Mouse (Mus musculus): ENCODE data around the gene Olfr329-ps. TPM values are rescaled to one million over a fixed set of nuclear protein-coding genes. Genes with fewer than 3 reads are reported as not detected.
"Not testable (repeated sequence)": the region's sequence is repeated elsewhere in the genome, so short reads cannot be mapped to it uniquely, and the experiment has no call there.

Olfr329-ps gene
- not detected in 2 replicates for polyA plus RNA-seq (2015; fragmentation: Nextera tagmentation; extraction: Ambion mirVana)

DNA sequence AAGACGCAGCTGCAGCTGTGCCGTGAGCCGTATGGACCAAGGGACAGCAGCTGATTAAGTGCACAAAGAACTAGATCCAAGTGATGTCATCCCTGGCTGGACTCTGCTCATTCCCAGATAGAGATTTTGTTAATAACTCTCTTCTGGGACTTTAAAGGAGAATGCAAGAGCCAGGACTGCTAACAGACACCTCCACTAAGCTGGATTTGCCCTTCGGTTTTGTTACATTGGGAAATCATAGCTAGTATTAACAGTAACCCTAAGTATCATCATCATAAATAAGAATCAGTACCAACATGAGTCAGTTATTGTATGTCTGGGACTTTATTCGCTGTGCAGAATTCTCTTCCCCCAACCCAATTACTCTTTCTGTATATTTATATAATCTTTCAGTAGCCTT, at the start of gene Olfr329-ps:
Olfr329-ps (minus strand) TSS at position 101 of the 400 bp plus-strand sequence.
- no peaks in the 10 kb centered on the region for H3K9me3 ChIP-seq
- H3K27me3 ChIP-seq = no peaks in the 10 kb centered on the region
- H3K4me2 ChIP-seq = no peak within 1 kb of the TSS
- WGBS = 64% methylated on average over 5 of the region's 5 CpGs
- H3K27ac ChIP-seq = no peak within 1 kb of the TSS
- no peaks in the 10 kb centered on the region for H3K4me1 ChIP-seq
- no peak for ATAC-seq (ENCODE audit: borderline replicate concordance, extremely low read depth, low FRiP score, low TSS enrichment)
- H3K9ac ChIP-seq = no peak within 1 kb of the TSS
- H3K4me3 ChIP-seq = no peak within 1 kb of the TSS
- H3K36me3 ChIP-seq = no peaks in the 10 kb centered on the region

- no peak within 1 kb of the TSS for H3K4me3 ChIP-seq
- H3K9me3 ChIP-seq = no peaks in the 10 kb centered on the region
- no peaks in the 10 kb centered on the region for H3K27me3 ChIP-seq
These were observed 48.6 kb upstream of the Olfr329-ps start, which contains the start of gene Olfr324 for GRCm38 (mm10) chr11:58594814-58595213. Olfr324 (plus strand) TSS chr11:58595114.

DNA sequence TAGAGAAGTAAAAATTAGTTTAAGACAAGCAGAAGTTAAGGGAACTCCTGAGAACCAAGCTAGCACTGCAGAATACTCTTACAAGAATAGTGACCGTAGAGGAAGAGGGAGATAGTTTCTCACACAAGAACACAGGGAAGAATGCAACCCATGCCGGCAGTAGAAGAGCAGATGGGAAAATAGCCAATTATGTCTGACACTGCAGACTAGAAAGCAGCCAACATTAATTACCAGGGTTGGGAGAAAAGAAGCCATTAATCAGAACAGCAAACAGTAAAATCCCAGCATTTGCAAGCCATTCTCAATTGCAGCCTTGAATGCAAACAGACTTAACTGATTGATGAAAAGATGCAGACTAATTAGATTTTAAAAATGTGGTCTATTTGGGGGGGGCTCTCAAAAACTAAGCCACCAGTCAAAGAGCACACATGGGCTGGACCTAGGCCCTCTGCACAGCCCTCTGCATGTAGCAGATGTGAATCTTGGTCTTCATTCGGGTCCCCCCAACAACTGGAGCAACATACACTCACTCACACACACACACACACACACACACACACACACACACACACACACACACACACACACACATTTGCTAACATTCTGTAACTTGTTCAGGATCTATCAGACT, 42.5 kb upstream of the Olfr329-ps start:
- Histone ChIP-seq H3K27me3 (no peaks in the 10 kb centered on the region), H3K9me3 (no peaks in the 10 kb centered on the region), H3K4me1 (no peaks in the 10 kb centered on the region), H3K9ac (no peak overlapping the region), H3K4me2 (no peak overlapping the region), H3K4me3 (no peak overlapping the region), H3K27ac (no peak overlapping the region), H3K36me3 (no peaks in the 10 kb centered on the region)
- ATAC-seq (ENCODE audit: borderline replicate concordance, extremely low read depth, low FRiP score, low TSS enrichment) = no peak
- WGBS = 60% methylated on average over 3 of the region's 3 CpGs

More at GRCm38 (mm10) chr11:58594814-58595213, 48.6 kb upstream of the Olfr329-ps start, which contains the start of gene Olfr324:
- Histone ChIP-seq H3K36me3 (no peaks in the 10 kb centered on the region), H3K4me1 (no peaks in the 10 kb centered on the region), H3K9ac (no peak within 1 kb of the TSS), H3K27ac (no peak within 1 kb of the TSS), H3K4me2 (no peak within 1 kb of the TSS)
- no peak for ATAC-seq (ENCODE audit: borderline replicate concordance, extremely low read depth, low FRiP score, low TSS enrichment)
- 76% methylated on average over 6 of the region's 6 CpGs for WGBS

DNA sequence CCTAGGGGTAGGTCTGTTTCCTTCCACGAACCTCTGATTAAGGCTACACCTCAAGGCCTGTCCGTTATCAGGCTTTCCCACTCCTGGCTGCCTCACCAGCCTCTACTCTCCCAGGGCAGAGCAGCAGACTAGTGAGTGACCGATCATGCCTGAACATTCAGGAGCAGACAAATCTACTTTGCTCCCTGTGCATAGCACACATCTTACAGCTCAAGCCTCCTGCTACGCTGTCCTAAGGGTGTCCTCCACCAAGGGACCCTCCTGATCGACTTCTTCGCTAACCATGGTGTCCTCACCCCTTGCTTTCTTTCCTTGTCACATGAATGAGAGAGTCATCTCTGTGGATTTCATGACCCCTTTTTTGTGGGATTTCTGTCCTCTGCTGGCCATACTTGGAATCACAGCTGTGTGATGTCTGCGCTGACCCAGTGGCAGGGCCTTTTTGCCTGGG, 41.7 kb upstream of the Olfr329-ps start:
- 67% methylated on average over 7 of the region's 7 CpGs for WGBS
- Histone ChIP-seq H3K4me3 (no peak overlapping the region), H3K27ac (no peak overlapping the region), H3K9ac (no peak overlapping the region), H3K36me3 (no peaks in the 10 kb centered on the region), H3K9me3 (no peaks in the 10 kb centered on the region), H3K4me1 (no peaks in the 10 kb centered on the region), H3K27me3 (no peaks in the 10 kb centered on the region), H3K4me2 (no peak overlapping the region)
- ATAC-seq (ENCODE audit: borderline replicate concordance, extremely low read depth, low FRiP score, low TSS enrichment) = no peak

DNA sequence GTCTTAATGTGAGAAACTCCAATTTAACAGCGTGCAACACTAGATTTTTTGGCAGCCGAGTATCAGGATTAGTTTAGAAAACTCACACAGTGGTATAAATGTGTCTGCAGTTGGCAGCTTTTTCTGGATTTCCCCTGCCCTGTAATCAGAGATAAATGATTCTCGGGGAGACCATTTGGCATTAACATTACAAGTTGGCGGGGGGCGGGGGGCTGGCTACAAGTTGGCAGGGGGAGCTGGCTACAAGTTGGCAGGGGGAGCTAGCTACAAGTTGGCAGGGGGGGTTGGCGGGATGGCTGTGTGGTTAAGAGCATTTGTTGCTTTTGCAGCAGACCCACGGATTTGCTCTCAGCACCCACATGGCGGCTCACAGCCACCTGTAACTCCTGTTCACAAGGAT, 32.4 kb upstream of the Olfr329-ps start:
- 60% methylated on average over 8 of the region's 8 CpGs for whole genome bisulfite sequencing
- no peak overlapping the region for H3K9ac ChIP-seq
- no peak overlapping the region for H3K27ac ChIP-seq
- H3K27me3 ChIP-seq = no peaks in the 10 kb centered on the region
- no peak for ATAC-seq (ENCODE audit: borderline replicate concordance, extremely low read depth, low FRiP score, low TSS enrichment)
- no peaks in the 10 kb centered on the region for H3K9me3 ChIP-seq
- no peaks in the 10 kb centered on the region for H3K4me1 ChIP-seq
- H3K4me2 ChIP-seq = no peak overlapping the region
- H3K4me3 ChIP-seq = no peak overlapping the region
- no peaks in the 10 kb centered on the region for H3K36me3 ChIP-seq

GRCm38 (mm10) chr11:58577430-58577829, 31.2 kb upstream of the Olfr329-ps start, which contains the start of gene Olfr325:
Olfr325 (plus strand) TSS chr11:58577730.
- 68% methylated on average over 1 of the region's 1 CpGs for WGBS
- Histone ChIP-seq H3K27ac (no peak within 1 kb of the TSS), H3K4me3 (no peak within 1 kb of the TSS), H3K36me3 (no peaks in the 10 kb centered on the region), H3K9me3 (no peaks in the 10 kb centered on the region), H3K4me2 (no peak within 1 kb of the TSS), H3K9ac (no peak within 1 kb of the TSS), H3K4me1 (no peaks in the 10 kb centered on the region), H3K27me3 (no peaks in the 10 kb centered on the region)
- ATAC-seq (ENCODE audit: borderline replicate concordance, extremely low read depth, low FRiP score, low TSS enrichment) = no peak

- ATAC-seq (ENCODE audit: borderline replicate concordance, extremely low read depth, low FRiP score, low TSS enrichment) = no peak
- Histone ChIP-seq H3K36me3 (no peaks in the 10 kb centered on the region), H3K27ac (no peak within 1 kb of the TSS), H3K9me3 (no peaks in the 10 kb centered on the region), H3K9ac (no peak within 1 kb of the TSS), H3K27me3 (no peaks in the 10 kb centered on the region), H3K4me1 (no peaks in the 10 kb centered on the region), H3K4me3 (no peak within 1 kb of the TSS), H3K4me2 (no peak within 1 kb of the TSS)
- 66% methylated on average over 5 of the region's 5 CpGs for WGBS
These were observed 24.2 kb upstream of the Olfr329-ps start, which contains the start of gene Olfr224 for GRCm38 (mm10) chr11:58570405-58570804. Olfr224 (minus strand) TSS chr11:58570553.

- Histone ChIP-seq H3K4me2 (no peak within 1 kb of the TSS), H3K27ac (no peak within 1 kb of the TSS), H3K9me3 (no peaks in the 10 kb centered on the region), H3K9ac (no peak within 1 kb of the TSS), H3K36me3 (no peaks in the 10 kb centered on the region), H3K4me1 (no peaks in the 10 kb centered on the region), H3K27me3 (no peaks in the 10 kb centered on the region), H3K4me3 (no peak within 1 kb of the TSS)
- WGBS = 81% methylated on average over 1 of the region's 1 CpGs
- no peak for ATAC-seq (ENCODE audit: borderline replicate concordance, extremely low read depth, low FRiP score, low TSS enrichment)
These were observed 9.3 kb upstream of the Olfr329-ps start, which contains the start of gene Olfr328 for GRCm38 (mm10) chr11:58555536-58555935. Olfr328 (minus strand) TSS chr11:58555636.

GRCm38 (mm10) chr11:58534736-58535135, 11.5 kb downstream of the Olfr329-ps start, which contains the start of gene Olfr330:
Olfr330 (minus strand) TSS chr11:58534836.
- H3K4me2 ChIP-seq; H3K27me3 ChIP-seq; H3K9me3 ChIP-seq; H3K9ac ChIP-seq; H3K27ac ChIP-seq; H3K36me3 ChIP-seq; ATAC-seq (ENCODE audit: borderline replicate concordance, extremely low read depth, low FRiP score, low TSS enrichment); H3K4me1 ChIP-seq; H3K4me3 ChIP-seq: not testable (repeated sequence)

DNA sequence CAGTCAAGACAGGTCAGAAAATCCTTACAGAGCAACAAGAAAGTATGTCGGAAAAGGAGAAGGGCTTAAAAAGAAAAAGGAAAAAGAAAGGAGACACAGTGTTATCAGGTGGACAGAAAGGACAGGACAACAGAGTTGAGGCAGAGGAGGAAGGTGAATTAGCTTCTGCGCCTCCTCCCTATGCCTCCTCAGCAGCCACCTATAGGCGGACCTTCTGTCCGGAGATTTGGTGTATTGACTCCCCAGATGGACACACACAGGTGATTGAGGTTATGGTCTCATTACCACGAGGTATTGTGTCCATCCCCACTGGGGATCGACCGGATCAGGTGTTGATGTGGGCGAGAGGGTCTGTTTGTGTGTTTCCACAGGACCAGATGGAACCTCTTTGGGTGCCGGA, 26.5 kb downstream of the Olfr329-ps start:
- 90% methylated on average over 8 of the region's 9 CpGs for WGBS
- H3K27me3 ChIP-seq; H3K9me3 ChIP-seq; H3K27ac ChIP-seq; H3K36me3 ChIP-seq; ATAC-seq (ENCODE audit: borderline replicate concordance, extremely low read depth, low FRiP score, low TSS enrichment); H3K4me3 ChIP-seq; H3K4me1 ChIP-seq; H3K9ac ChIP-seq; H3K4me2 ChIP-seq: not testable (repeated sequence)

GRCm38 (mm10) chr11:58518916-58519315, 27.3 kb downstream of the Olfr329-ps start:
- H3K9me3 ChIP-seq; H3K4me3 ChIP-seq; H3K4me1 ChIP-seq; H3K36me3 ChIP-seq; H3K9ac ChIP-seq; H3K27ac ChIP-seq; H3K4me2 ChIP-seq; H3K27me3 ChIP-seq; ATAC-seq (ENCODE audit: borderline replicate concordance, extremely low read depth, low FRiP score, low TSS enrichment): not testable (repeated sequence)
- 92% methylated on average over 18 of the region's 18 CpGs for WGBS

DNA sequence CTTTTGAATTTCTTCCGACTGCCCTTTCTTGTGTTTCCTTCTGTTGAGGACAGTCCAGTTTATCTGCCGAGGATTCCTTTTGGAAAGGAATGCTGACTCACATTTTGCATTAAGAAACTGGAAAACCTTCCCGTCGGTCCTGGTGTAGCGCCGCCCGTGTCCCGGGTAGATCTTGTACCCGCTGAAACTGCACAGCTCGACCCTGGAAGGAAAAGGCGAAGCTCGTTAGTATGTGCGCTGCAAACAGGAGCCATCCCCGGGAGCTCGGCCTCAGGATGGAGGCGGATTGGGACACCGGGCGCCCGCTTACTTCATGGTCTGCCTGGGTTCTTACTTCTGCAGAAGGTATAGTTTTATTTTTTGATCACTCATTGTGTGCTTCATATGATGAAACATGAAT, 37.2 kb downstream of the Olfr329-ps start:
- H3K4me2 ChIP-seq; H3K27ac ChIP-seq; H3K4me3 ChIP-seq; H3K9me3 ChIP-seq; H3K4me1 ChIP-seq; H3K36me3 ChIP-seq; H3K27me3 ChIP-seq; ATAC-seq (ENCODE audit: borderline replicate concordance, extremely low read depth, low FRiP score, low TSS enrichment); H3K9ac ChIP-seq: not testable (repeated sequence)
- 79% methylated on average over 19 of the region's 19 CpGs for WGBS

All from lung, embryonic 15.5 days (tissue).